Mouse (Mus musculus) brown adipose tissue, adult 24 weeks (tissue): ENCODE measurements around the gene Gkn2. TPM values are rescaled to one million over a fixed set of nuclear protein-coding genes. Genes with fewer than 3 reads are reported as not detected.

Experiments used
- H3K27ac ChIP-seq: fragments of 200-500 bp; replicated peaks from 2 replicates; pipeline ENCODE4 v1.5.1; 2012; ENCODE audit warnings: low read depth, mild to moderate bottlenecking, low read length
- H3K4me1 ChIP-seq: fragments of 200-500 bp; 2 replicates; pipeline ENCODE4 v1.6.1; 2012; ENCODE audit warnings: low read length, mixed read lengths; ENCODE audit not compliant: control insufficient read depth, insufficient read depth, insufficient read length
- H3K4me3 ChIP-seq: fragments of 200-500 bp; 2 replicates; pipeline ENCODE4 v1.5.1; 2012; ENCODE audit warnings: low read depth, mild to moderate bottlenecking, low read length, moderate library complexity; ENCODE audit not compliant: insufficient read depth
- polyA plus RNA-seq: library from polyadenylated mRNA; stranded (reverse); fragments of >200 nt; gene quantifications from 2 replicates; pipeline ENCODE4 v1.2.4, GENCODE M21; 2012; ENCODE audit not compliant: missing spikeins, insufficient read depth, insufficient read length

Gkn2 gene
- polyA plus RNA-seq: not detected in 2 replicates

- Histone ChIP-seq H3K4me1 (no peaks in the 10 kb centered on the region), H3K27ac (no peak within 1 kb of the TSS), H3K4me3 (no peak within 1 kb of the TSS)
Observed at GRCm38 (mm10) chr6:87373057-87373456, at the start of gene Gkn2. TSS of gene Gkn2 (plus strand) at chr6:87373357.

DNA sequence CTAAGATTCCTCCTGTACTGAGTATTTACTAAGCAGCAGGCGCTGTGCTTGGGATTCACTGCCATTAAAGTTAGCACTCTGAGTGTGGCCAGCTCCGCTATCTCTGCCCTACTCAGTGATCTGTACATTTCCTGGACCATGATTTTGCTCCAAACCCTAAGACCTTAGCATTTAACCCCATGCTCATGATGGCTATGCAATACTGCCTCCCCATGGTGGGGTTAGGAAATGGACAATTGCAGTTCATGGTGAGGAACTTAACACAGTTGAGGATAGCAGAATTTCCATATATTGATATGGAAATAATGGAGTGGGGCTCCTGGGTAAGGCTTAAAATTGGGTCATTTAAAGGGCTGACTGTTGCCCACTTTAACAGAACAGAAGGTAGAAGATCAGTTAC is 49.8 kb upstream of the Gkn2 start:
- H3K4me1 ChIP-seq: no peaks in the 10 kb centered on the region
- no peak overlapping the region for H3K4me3 ChIP-seq
- H3K27ac ChIP-seq: no peak overlapping the region

GRCm38 (mm10) chr6:87326932-87327331 is 46.2 kb upstream of the Gkn2 start:
- Histone ChIP-seq H3K27ac (no peak overlapping the region), H3K4me3 (no peak overlapping the region), H3K4me1 (no peaks in the 10 kb centered on the region)

DNA sequence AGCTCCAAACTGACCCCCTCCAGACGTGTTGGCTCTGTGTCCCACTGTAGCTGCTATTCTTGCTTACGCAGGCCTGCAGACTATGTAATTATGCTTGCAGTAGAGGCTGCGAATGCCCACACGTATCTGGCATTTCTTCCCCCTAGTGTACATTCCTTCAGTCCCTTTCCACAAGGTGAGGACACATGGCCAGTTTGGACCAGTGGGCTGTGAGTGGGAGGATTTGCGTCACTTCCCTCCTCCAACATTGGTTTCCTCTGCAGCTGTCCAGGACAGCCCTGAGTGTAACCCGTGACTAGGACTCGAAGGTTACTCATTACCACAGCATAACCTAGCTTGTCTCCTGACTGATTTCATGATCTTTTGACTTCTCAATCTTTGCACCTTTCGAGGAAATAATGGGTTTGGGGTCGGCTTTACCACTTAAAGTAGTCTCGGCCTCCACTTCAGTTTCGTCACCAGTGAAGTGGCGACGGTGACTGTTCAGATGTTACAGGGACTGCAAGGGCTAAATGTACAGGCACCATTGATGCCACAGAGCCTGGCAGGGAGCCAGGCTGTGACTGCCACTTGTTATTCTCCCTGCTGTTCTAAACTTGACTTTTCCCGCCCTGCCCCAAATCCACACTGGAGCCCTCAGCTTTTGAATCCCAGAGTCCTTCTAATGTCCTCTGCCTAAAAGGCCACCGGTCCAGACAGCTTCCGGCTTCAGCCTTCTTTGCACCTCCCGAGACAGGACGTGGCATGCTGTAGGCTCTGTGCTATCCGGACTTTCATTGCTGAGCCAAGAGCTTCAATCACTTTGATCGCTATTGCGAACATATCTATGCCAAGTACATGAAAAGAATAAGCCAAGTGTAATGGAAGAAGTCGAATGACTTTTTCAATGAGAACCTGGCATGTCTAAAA is 44.6 kb upstream of the Gkn2 start:
- Histone ChIP-seq H3K4me3 (no peak overlapping the region), H3K27ac (no peak overlapping the region), H3K4me1 (no peaks in the 10 kb centered on the region)

- no peak overlapping the region for H3K4me3 ChIP-seq
- no peaks in the 10 kb centered on the region for H3K4me1 ChIP-seq
- H3K27ac ChIP-seq: no peak overlapping the region
Observed at GRCm38 (mm10) chr6:87332380-87332779, 40.8 kb upstream of the Gkn2 start.

DNA sequence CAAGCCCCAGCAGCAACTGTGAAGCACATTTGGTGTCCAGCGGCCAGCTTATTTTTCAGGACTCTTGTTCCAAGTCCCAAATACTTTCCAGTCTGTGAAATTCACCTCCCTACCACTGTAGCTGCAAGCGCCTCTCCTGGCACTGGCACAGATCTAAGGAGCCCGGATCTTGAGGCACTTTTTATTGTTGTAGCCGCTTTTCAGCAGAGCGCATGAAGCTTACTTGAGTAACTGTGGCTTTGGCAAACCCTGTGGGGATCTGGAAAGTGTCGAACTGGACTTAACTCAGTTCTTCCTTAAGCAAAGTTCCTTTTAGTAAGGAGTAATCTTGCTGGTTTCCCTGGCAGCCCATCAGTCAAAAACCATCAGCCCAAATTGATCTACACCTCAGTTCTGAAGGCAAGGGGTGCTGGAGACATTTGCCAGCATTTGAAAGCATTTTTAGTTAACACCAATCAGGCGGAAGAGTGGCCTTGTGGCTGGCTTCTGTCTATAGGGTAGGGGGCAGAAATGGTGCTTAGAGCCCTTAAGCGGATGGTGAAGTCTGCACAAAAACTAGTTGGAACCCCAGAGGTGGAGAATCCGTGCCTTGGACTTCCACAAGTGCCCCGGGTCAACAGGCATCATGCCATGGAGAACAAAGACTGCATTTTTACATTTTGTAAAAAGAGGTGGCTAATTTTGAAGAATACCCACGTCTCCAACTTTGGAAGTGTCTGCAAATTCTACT is 38.6 kb upstream of the Gkn2 start:
- Histone ChIP-seq H3K27ac (no peak overlapping the region), H3K4me1 (no peaks in the 10 kb centered on the region), H3K4me3 (peak overlapping the region; percentile 65)

DNA sequence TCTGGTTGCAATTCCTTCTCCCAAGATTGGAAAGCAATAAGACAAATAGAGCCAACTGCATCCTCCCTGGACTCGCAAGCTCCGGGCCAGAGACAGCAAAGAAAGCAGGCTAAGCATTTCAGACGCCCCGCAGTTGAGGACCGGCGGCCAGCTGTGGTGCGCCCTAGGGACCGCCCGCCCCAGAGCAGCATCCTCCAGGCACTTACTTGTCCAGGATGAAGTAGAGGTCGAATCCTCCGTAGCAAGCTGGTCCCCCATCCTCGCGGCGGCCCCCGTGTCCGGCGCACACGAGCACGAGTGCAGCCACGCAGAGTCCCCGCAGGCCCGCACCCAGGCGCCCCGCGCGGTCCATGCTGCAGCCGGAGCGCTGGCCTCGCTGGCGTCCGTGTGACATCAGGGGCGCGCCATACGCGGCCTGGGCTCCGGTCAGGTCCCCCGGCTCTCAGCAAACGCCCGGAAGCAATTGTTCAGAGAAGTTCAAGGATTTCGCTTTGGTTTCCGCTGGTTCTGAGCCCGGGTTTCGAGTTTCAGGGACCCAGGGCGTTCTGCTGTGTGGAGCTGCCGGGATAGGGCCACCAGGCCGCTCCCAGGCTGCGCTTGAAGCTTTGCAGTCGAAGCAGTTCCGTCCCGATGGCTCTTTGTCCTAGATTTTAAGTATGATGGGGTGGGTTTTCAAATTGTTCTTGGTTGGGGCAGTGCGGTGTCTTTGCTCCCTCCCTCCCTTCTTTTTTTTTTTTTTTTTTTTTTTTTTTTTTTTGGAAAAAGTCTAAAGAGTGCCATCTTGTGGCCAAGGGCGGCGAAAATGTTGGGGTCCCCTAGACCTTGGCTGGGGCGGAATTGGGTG is 37.8 kb upstream of the Gkn2 start, which contains the start of gene Antxr1:
Gene Antxr1 (minus strand): TSS at position 731 of the 844 bp plus-strand sequence.
- Histone ChIP-seq H3K27ac (peak within 1 kb of the TSS; percentile 41; the same call in 1 of the 2 replicates), H3K4me3 (peak within 1 kb of the TSS; percentile 65), H3K4me1 (no peaks in the 10 kb centered on the region)

DNA sequence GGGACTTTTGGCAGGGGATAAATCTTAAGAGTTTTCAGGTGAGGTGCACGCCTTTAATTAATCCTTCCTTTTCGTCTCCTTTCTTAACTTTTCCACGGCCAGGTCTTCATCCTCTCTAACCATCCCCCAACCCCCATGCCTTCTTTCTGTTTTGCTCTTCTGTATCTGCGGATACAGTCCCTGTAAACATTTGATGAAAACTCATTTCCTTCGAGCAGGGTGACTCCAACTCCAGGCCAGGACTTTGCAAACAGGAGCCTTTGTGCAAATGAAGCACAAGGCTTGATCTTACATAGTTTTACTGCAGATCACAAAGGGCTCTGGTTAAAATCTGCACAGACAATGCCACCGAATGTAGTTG is 37.2 kb upstream of the Gkn2 start:
- no peaks in the 10 kb centered on the region for H3K4me1 ChIP-seq
- no peak overlapping the region for H3K27ac ChIP-seq
- no peak overlapping the region for H3K4me3 ChIP-seq

- Histone ChIP-seq H3K27ac (no peak within 1 kb of the TSS), H3K4me1 (no peaks in the 10 kb centered on the region)
Observed at GRCm38 (mm10) chr6:87350829-87351228, 22.3 kb upstream of the Gkn2 start, which contains the start of gene Gkn1. TSS of gene Gkn1 (minus strand) at chr6:87350942.

GRCm38 (mm10) chr6:87354441-87354840 is 18.7 kb upstream of the Gkn2 start:
- Histone ChIP-seq H3K27ac (no peak overlapping the region), H3K4me1 (no peaks in the 10 kb centered on the region), H3K4me3 (no peak overlapping the region)

More at GRCm38 (mm10) chr6:87350829-87351228, 22.3 kb upstream of the Gkn2 start, which contains the start of gene Gkn1:
- no peak within 1 kb of the TSS for H3K4me3 ChIP-seq

DNA sequence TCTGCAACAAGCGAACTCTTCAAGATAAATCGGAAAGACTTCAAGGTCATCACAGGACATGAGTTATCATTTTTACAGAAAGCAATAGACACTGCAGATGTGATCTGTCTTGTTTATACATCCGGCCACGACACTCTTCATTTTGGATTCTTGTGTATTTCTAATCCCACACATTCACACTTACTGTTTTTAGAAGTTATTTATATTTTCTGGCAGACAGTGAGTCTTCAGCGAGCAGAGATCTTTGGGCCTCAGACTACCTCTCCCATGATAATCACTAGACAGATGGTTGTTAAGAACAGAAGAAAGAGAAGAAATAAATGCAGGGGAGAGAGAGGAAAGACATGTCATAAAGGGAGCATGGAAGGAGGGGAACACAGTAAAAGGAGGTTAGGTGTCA is 3.9 kb upstream of the Gkn2 start:
- Histone ChIP-seq H3K4me3 (no peak overlapping the region), H3K4me1 (no peaks in the 10 kb centered on the region), H3K27ac (no peak overlapping the region)

- Histone ChIP-seq H3K4me3 (no peak overlapping the region), H3K27ac (no peak overlapping the region), H3K4me1 (no peaks in the 10 kb centered on the region)
Observed at GRCm38 (mm10) chr6:87383926-87384691, 11.0 kb downstream of the Gkn2 start.

DNA sequence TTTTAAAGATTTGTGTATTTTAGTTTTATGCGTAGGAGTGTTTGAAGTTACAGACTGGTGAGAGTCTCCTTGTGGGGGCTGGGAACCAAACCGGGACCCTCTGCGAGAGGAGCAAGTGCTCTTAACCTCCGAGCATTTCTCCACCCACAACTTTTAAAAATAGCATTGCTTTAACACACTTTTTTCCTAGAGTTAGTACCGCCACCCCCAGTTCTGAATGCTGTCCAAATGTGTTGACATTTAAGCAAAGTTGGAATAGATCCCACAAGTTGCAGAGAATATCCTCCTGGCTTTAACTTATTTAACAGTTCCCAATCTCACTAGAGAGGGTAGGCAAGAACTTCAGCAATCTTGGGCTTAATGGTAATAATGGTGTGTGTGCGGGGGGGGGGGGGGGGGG is 11.6 kb downstream of the Gkn2 start:
- Histone ChIP-seq H3K4me1 (no peaks in the 10 kb centered on the region), H3K4me3 (no peak overlapping the region), H3K27ac (no peak overlapping the region)

GRCm38 (mm10) chr6:87386203-87386602 is 13.0 kb downstream of the Gkn2 start:
- no peaks in the 10 kb centered on the region for H3K4me1 ChIP-seq
- H3K27ac ChIP-seq: no peak overlapping the region
- no peak overlapping the region for H3K4me3 ChIP-seq
